In genomic region chr8:120109149-120109548, GRCm38 (mm10) we compare ENCODE assay signal across 13 mouse cellular contexts. TPM values are rescaled to one million over a fixed set of nuclear protein-coding genes. Genes with fewer than 3 reads are reported as not detected.
DNase-seq lines count a peak whose midpoint lies in the region; ATAC-seq lines count a peak whose summit lies in the region.
"Had no signal": no experiment of that assay in that cellular context is flagged by ENCODE, and none has a peak within 500 bp of the region (broad histone marks: within the 10 kb centered on the region; RNA-seq: fewer than 3 reads in every experiment).

No protein-coding gene starts in this region.

- H3K4me1 ChIP-seq in liver, embryonic 15.5 days (replicated peaks): peaks cover 37% of the 10 kb centered on the region

- H3K27ac ChIP-seq in liver, embryonic 15.5 days (replicated peaks): 0 out of 2 replicates have a peak overlapping the region, but pooled peaks have one; percentile 29
- H3K27ac ChIP-seq: hindbrain, embryonic 13.5 days had no signal

- ATAC-seq in liver, embryonic 15.5 days (ENCODE audit: insufficient read depth): no peak

- WGBS in liver, embryonic 15.5 days (ENCODE audit: insufficient replicate concordance): 5% methylated on average over 3 of the region's 3 CpGs

- no peaks in the 10 kb centered on the region for H3K9me3 ChIP-seq in liver, embryonic 15.5 days (replicated peaks)
- H3K9me3 ChIP-seq: hindbrain, embryonic 13.5 days had no signal

- peaks cover 20% of the 10 kb centered on the region for H3K27me3 ChIP-seq in liver, embryonic 15.5 days
- H3K27me3 ChIP-seq: hindbrain, embryonic 13.5 days had no signal

- DNase-seq in adrenal gland, postnatal 14 days: peak; percentile 48
- no peak for DNase-seq in adrenal gland, adult 18-20 months (ENCODE audit: low spot score in 2 of 2)
- DNase-seq in layer of hippocampus, adult 9-11 months: peak; percentile 64
- DNase-seq in layer of hippocampus, adult 8-10 months (ENCODE audit: low spot score in 2 of 2): no peak
- peak; percentile 80 to 87 for DNase-seq in monocyte, adult 2 months (ENCODE audit: low read depth in 1 of 2, low spot score in 2 of 2)
- DNase-seq in frontal cortex, adult 2 months (ENCODE audit: extremely low spot score in 1 of 2, low spot score in 1 of 2): no peak
- no peak for DNase-seq in left cerebral cortex, adult 11 months (ENCODE audit: low spot score)
- DNase-seq: adrenal gland, postnatal 25 days; cerebellum, postnatal 10 days; spleen, adult 18-20 months; thymus, postnatal 25 days had no signal

- no peak overlapping the region for H3K4me3 ChIP-seq in liver, embryonic 15.5 days (replicated peaks)
- H3K4me3 ChIP-seq: hindbrain, embryonic 13.5 days had no signal

- H3K4me2 ChIP-seq in liver, embryonic 15.5 days: no peak overlapping the region
- H3K4me2 ChIP-seq: hindbrain, embryonic 13.5 days had no signal

- H3K36me3 ChIP-seq in liver, embryonic 15.5 days (replicated peaks): no peaks in the 10 kb centered on the region

- no peak overlapping the region for H3K9ac ChIP-seq in liver, embryonic 15.5 days
- H3K9ac ChIP-seq: hindbrain, embryonic 13.5 days had no signal

RNA-seq across cellular contexts. Expression of gene 6430548M08Rik, which starts 4.8 kb away (rescaled TPM):
- 58.4 and 60.7 TPM in 2 replicates for total RNA-seq in adrenal gland, postnatal 14 days (2021)
- 100 to 1,000 TPM in 1 of 2 experiments, 10 to 100 TPM in 1; 60.5 to 130 TPM for total RNA-seq in adrenal gland, adult 18-20 months (2021)
- 100 to 1,000 TPM; 152 to 193 (median 182) TPM for total RNA-seq in layer of hippocampus, adult 8-10 months (2022)
- 2.8 and 3.4 TPM in 2 replicates for polyA plus RNA-seq in liver, embryonic 15.5 days (2015; fragmentation: Nextera tagmentation; extraction: Ambion mirVana)
- polyA plus RNA-seq in frontal cortex, adult 2 months (2012; rRNA removed): 202 and 212 TPM in 2 replicates

RNA-seq across cellular contexts. Expression of gene Zdhhc7, which starts 7.9 kb away (rescaled TPM):
- 45.3 and 48.1 TPM in 2 replicates for total RNA-seq in adrenal gland, postnatal 14 days (2021)
- total RNA-seq in adrenal gland, adult 18-20 months (2021): 10 to 100 TPM; 39.5 to 57.7 TPM
- total RNA-seq in layer of hippocampus, adult 8-10 months (2022): 10 to 100 TPM; 28.4 to 37.8 (median 32.3) TPM
- 13.9 and 17.2 TPM in 2 replicates for polyA plus RNA-seq in liver, embryonic 15.5 days (2015; fragmentation: Nextera tagmentation; extraction: Ambion mirVana)
- polyA plus RNA-seq in frontal cortex, adult 2 months (2012; rRNA removed): 33.5 and 36.6 TPM in 2 replicates

Comparison
In these comparisons a context has a peak if more than half of its experiments do, and no peak if none do; other contexts are left out.
1. DNase-seq: peak in adrenal gland, postnatal 14 days (single experiment), layer of hippocampus, adult 9-11 months (single experiment) and monocyte, adult 2 months (2 of 2); none in adrenal gland, adult 18-20 months (0 of 2), layer of hippocampus, adult 8-10 months (0 of 2), frontal cortex, adult 2 months (0 of 2) and left cerebral cortex, adult 11 months (single experiment).